Mouse (Mus musculus) olfactory bulb, adult 2 months (tissue): ENCODE results near the gene Dpep3.

Experiments
- CTCF ChIP-seq: fragments of 200-500 bp; IDR thresholded peaks from 2 replicates; pipeline ENCODE4 v1.5.1; 2012; ENCODE audit warnings: low read depth, mild to moderate bottlenecking, low read length, moderate library complexity; ENCODE audit not compliant: insufficient read depth
- POLR2A ChIP-seq: fragments of 200-500 bp; IDR thresholded peaks from 2 replicates; pipeline ENCODE4 v1.6.1; 2012; ENCODE audit warnings: mild to moderate bottlenecking, low read depth, low read length, moderate library complexity; ENCODE audit not compliant: insufficient read depth

- TF ChIP-seq POLR2A (no peak), CTCF (no peak)
These were observed 27.2 kb upstream of the Dpep3 start for GRCm38 (mm10) chr8:106006413-106006812.
